In the genomic region with DNA sequence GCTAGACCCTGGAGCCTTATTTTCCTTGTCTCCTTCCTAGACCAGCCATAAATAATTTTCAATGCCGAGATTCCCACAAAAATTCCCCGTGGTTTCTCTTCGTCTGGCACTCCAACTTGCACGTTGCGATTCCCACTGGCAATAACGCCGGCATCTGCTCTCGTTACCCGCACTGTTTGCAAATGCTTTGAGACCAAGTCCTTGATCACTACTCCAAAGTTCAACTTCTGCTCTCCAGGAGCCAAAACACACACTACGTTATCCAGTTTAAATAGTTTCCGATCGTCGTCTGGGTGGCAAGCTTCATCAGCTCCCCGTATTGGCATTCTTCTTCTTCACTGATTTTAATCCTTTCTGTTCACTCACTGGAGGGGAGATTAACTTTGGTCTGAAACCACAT, we compare ENCODE assay signal across 28 mouse cellular contexts.
DNase-seq lines count a peak whose midpoint lies in the region; ATAC-seq and TF ChIP-seq lines count a peak whose summit lies in the region.
"Had no signal": no experiment of that assay in that cellular context is flagged by ENCODE, and none has a peak within 500 bp of the region (broad histone marks: within the 10 kb centered on the region; RNA-seq: fewer than 3 reads in every experiment).

No protein-coding gene starts in this region.

- no peak for ATAC-seq in kidney, embryonic 15.5 days (replicated peaks; ENCODE audit: low FRiP score)
- peak; percentile 86 for ATAC-seq in liver, postnatal 0 days
- ATAC-seq: activated CD4-positive, CD25-positive, alpha-beta regulatory T cell, adult 4 months; CD4-positive, CD25-positive, alpha-beta regulatory T cell, adult 4 months; forebrain, postnatal 0 days; intestine, embryonic 15.5 days had no signal

- H3K27me3 ChIP-seq in kidney, embryonic 15.5 days: no peaks in the 10 kb centered on the region
- no peaks in the 10 kb centered on the region for H3K27me3 ChIP-seq in liver, postnatal 0 days (ENCODE audit: insufficient read depth, low read length)
- H3K27me3 ChIP-seq: heart, embryonic 13.5 days; hindbrain, embryonic 15.5 days; intestine, embryonic 15.5 days; liver, embryonic 13.5 days; neural tube, embryonic 13.5 days had no signal

- no peak overlapping the region for H3K9ac ChIP-seq in kidney, embryonic 15.5 days
- H3K9ac ChIP-seq in liver, postnatal 0 days (replicated peaks): no peak overlapping the region
- H3K9ac ChIP-seq: forebrain, postnatal 0 days; heart, embryonic 13.5 days; hindbrain, embryonic 15.5 days; intestine, embryonic 15.5 days; liver, embryonic 13.5 days; neural tube, embryonic 13.5 days had no signal

- TF ChIP-seq EP300 in liver, postnatal 0 days (IDR thresholded peaks at IDR 0.05; ENCODE audit: low read depth): peak; percentile 46; the same call in 1 of the 2 replicates

- 87% methylated on average over 14 of the region's 14 CpGs for WGBS in kidney, embryonic 15.5 days
- 69% methylated on average over 14 of the region's 14 CpGs for WGBS in liver, postnatal 0 days (ENCODE audit: insufficient replicate concordance)

- no peaks in the 10 kb centered on the region for H3K36me3 ChIP-seq in kidney, embryonic 15.5 days
- H3K36me3 ChIP-seq in liver, postnatal 0 days (replicated peaks; ENCODE audit: insufficient read depth, low read length): no peaks in the 10 kb centered on the region
- H3K36me3 ChIP-seq: heart, embryonic 13.5 days; hindbrain, embryonic 15.5 days; intestine, embryonic 15.5 days; liver, embryonic 13.5 days; neural tube, embryonic 13.5 days had no signal

- H3K4me1 ChIP-seq in kidney, embryonic 15.5 days: no peaks in the 10 kb centered on the region
- 0 out of 2 replicates have a peak, but pooled peaks cover 10% of the 10 kb centered on the region for H3K4me1 ChIP-seq in liver, postnatal 0 days (ENCODE audit: insufficient read depth)
- H3K4me1 ChIP-seq: hindbrain, embryonic 15.5 days; intestine, embryonic 15.5 days had no signal

- H3K4me2 ChIP-seq in kidney, embryonic 15.5 days: no peak overlapping the region
- H3K4me2 ChIP-seq in liver, postnatal 0 days (ENCODE audit: low read depth, low read length): peak overlapping the region; percentile 18; the same call in 1 of the 2 replicates
- H3K4me2 ChIP-seq: heart, embryonic 13.5 days; hindbrain, embryonic 15.5 days; intestine, embryonic 15.5 days; liver, embryonic 13.5 days; neural tube, embryonic 13.5 days had no signal

- H3K4me3 ChIP-seq in kidney, embryonic 15.5 days (replicated peaks): no peak overlapping the region
- no peak overlapping the region for H3K4me3 ChIP-seq in liver, postnatal 0 days (ENCODE audit: low read depth, low read length)
- H3K4me3 ChIP-seq: heart, embryonic 13.5 days; hindbrain, embryonic 15.5 days; intestine, embryonic 15.5 days; layer of hippocampus, adult 2 months; liver, embryonic 13.5 days; megakaryocyte, embryonic 14.5 days; neural tube, embryonic 13.5 days had no signal

- no peaks in the 10 kb centered on the region for H3K9me3 ChIP-seq in kidney, embryonic 15.5 days (replicated peaks)
- no peaks in the 10 kb centered on the region for H3K9me3 ChIP-seq in liver, postnatal 0 days (ENCODE audit: low read length)
- H3K9me3 ChIP-seq: heart, embryonic 13.5 days; hindbrain, embryonic 15.5 days; intestine, embryonic 15.5 days; liver, embryonic 13.5 days; megakaryocyte, embryonic 14.5 days; neural tube, embryonic 13.5 days had no signal

- no peak overlapping the region for H3K27ac ChIP-seq in kidney, embryonic 15.5 days
- peak overlapping the region; percentile 70 for H3K27ac ChIP-seq in liver, postnatal 0 days (ENCODE audit: low read depth)
- H3K27ac ChIP-seq: heart, embryonic 13.5 days; hindbrain, embryonic 15.5 days; intestine, embryonic 15.5 days; layer of hippocampus, adult 2 months; liver, embryonic 13.5 days; neural tube, embryonic 13.5 days had no signal

- DNase-seq in kidney, adult 18-20 months: peak; percentile 35
- DNase-seq in Muller cell, postnatal 12 days (ENCODE audit: inconsistent ontology term): peak; percentile 7
- peak; percentile 36 for DNase-seq in liver, postnatal 0 days
- DNase-seq in lung, postnatal 10 days: peak; percentile 19
- no peak for DNase-seq in frontal cortex, postnatal 10 days (ENCODE audit: low spot score in 2 of 2)
- no peak for DNase-seq in urinary bladder, postnatal 4 days (ENCODE audit: low spot score in 2 of 2)
- DNase-seq in frontal cortex, postnatal 14 days (ENCODE audit: low spot score in 2 of 2): no peak
- DNase-seq: adrenal gland, postnatal 25 days; cerebellum, adult 11 months; cerebellum, postnatal 25 days; embryo, embryonic 11 days; forebrain, postnatal 0 days; heart, adult 11 months; heart, postnatal 36 days; layer of hippocampus, postnatal 36 days; liver, embryonic 13.5 days; midbrain, embryonic 14.5 days; right cerebral cortex, adult 18-20 months; thymus, postnatal 25 days had no signal

- TF ChIP-seq CTCF in liver, postnatal 0 days (IDR thresholded peaks at IDR 0.05; ENCODE audit: low read depth): no peak

Comparison
In these comparisons a context has a peak if more than half of its experiments do, and no peak if none do; other contexts are left out.
1. DNase-seq: peak in kidney, adult 18-20 months (single experiment), Muller cell, postnatal 12 days (single experiment), liver, postnatal 0 days (single experiment) and lung, postnatal 10 days (single experiment); none in frontal cortex, postnatal 10 days (0 of 2), urinary bladder, postnatal 4 days (0 of 2) and frontal cortex, postnatal 14 days (0 of 2).